Mouse (Mus musculus) ES-E14 (cell line): ENCODE results near the gene Csgalnact2. TPM values are rescaled to one million over a fixed set of nuclear protein-coding genes. Genes with fewer than 3 reads are reported as not detected.

Experiments
- DNase-seq: peaks from one replicate; pipeline ENCODE4 v3.0.0-alpha.2; 2013; ENCODE audit warnings: low read depth, low spot score
- H3K27ac ChIP-seq: 2 replicates; pipeline ENCODE4 v1.5.1; 2012; ENCODE audit warnings: low read depth, mild to moderate bottlenecking, low read length, moderate library complexity, mixed read lengths; ENCODE audit not compliant: poor library complexity, insufficient read depth, severe bottlenecking
- H3K36me3 ChIP-seq: 2 replicates; pipeline ENCODE4 v1.6.1; 2012; ENCODE audit warnings: mild to moderate bottlenecking, low read length, moderate library complexity, mixed read lengths; ENCODE audit not compliant: control insufficient read depth, poor library complexity, insufficient read depth, severe bottlenecking
- H3K4me1 ChIP-seq, 2 experiments: fragments of 150-350 bp in 1 of 2; sonication (generic) in 1 of 2; 2 replicates each; pipeline ENCODE4 v1.6.1; 2012; ENCODE audit warnings: low read length in 2 of 2, mild to moderate bottlenecking in 1 of 2, mixed read lengths in 1 of 2; ENCODE audit not compliant: control insufficient read depth in 2 of 2, insufficient read depth in 2 of 2, poor library complexity in 1 of 2
- H3K4me3 ChIP-seq, 2 experiments: fragments of 150-350 bp in 1 of 2; sonication (generic) in 1 of 2; 2 replicates each; pipeline ENCODE4 v1.5.1; 2012; ENCODE audit warnings: low read length in 2 of 2, low read depth in 1 of 2, mild to moderate bottlenecking in 1 of 2, mixed read lengths in 1 of 2; ENCODE audit not compliant: insufficient read depth in 1 of 2, poor library complexity in 1 of 2, severe bottlenecking in 1 of 2
- H3K9ac ChIP-seq: 2 replicates; pipeline ENCODE4 v1.6.1; 2012; ENCODE audit warnings: low read depth, mild to moderate bottlenecking, low read length, mixed read lengths; ENCODE audit not compliant: poor library complexity, insufficient read depth, severe bottlenecking
- H3K9me3 ChIP-seq: fragments of 150-350 bp; sonication (generic); 2 replicates; pipeline ENCODE4 v1.6.1; 2012; ENCODE audit warnings: low read depth, mild to moderate bottlenecking, low read length; ENCODE audit not compliant: control insufficient read depth, insufficient read depth
- CHD2 ChIP-seq: IDR thresholded peaks from 2 replicates; pipeline ENCODE4 v1.6.1; 2014; ENCODE audit warnings: mild to moderate bottlenecking, low read depth, low read length, inconsistent platforms
- HCFC1 ChIP-seq: IDR thresholded peaks from 2 replicates; pipeline ENCODE4 v1.6.1; 2012; ENCODE audit warnings: low read length, inconsistent platforms, borderline replicate concordance; ENCODE audit not compliant: insufficient read depth
- MAFK ChIP-seq: IDR thresholded peaks from 2 replicates; pipeline ENCODE4 v1.6.1; 2014; ENCODE audit warnings: mild to moderate bottlenecking, low read depth, low read length, inconsistent platforms; ENCODE audit not compliant: insufficient read depth
- ZC3H11A ChIP-seq: IDR thresholded peaks from 2 replicates; pipeline ENCODE4 v1.6.1; 2012; ENCODE audit warnings: low read depth, mild to moderate bottlenecking, inconsistent platforms, low read length, borderline replicate concordance
- ZNF384 ChIP-seq: IDR thresholded peaks from 2 replicates; pipeline ENCODE4 v1.6.1; 2012; ENCODE audit warnings: low read depth, low read length, inconsistent platforms
- in situ Hi-C, 2 experiments: fragments of 600-800 bp; cut with MboI; formaldehyde crosslinking; loops; one replicate each; pipeline ENCODE4 v1.15.1; 2025; ENCODE audit warnings: low sequenced_read_pairs in 2 of 2, inconsistent platforms in 1 of 2; ENCODE audit not compliant: unreplicated experiment in 2 of 2
- total RNA-seq: library from RNA; depleted of rRNA; stranded (reverse); fragments of 300-350 nt; gene quantifications from 2 replicates; pipeline ENCODE4 v1.2.3, GENCODE M21; 2012

The Csgalnact2 gene
- total RNA-seq, 1 experiment, result 9.1 TPM

DNA sequence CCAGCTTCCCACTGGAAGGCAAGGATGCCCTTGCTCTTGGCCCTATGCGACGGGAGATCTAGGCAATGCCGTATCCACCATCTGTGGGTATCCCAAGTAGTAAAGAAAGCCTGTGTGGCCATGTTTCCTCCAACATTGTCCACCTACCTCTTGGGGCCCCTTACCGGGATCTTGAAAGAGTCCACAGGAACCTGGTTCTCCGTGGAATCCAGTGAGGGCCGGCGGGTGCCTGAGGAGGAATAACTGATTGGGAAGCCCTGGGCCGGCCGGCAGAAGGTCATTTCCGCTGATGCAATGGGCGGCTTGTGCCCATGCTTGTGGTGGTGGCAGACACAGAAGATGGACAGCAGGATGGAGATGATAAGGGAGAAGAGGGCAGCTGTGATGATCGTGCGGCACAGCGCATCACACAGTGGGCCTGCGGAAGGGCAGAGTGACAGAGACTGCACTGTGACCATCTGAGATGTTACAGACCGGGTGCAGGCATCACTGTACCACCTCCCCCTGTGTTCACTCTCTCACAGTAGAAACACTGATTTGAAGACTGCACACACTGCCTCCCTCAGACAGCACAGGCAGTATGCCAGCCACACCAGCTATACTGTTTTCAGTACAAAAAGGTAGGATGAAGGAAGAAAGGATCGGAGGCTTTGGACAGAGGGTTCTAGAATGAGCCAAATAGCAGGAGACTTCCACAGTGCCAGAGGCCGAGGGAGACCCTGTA is 34.5 kb upstream of the Csgalnact2 start:
- DNase-seq, result no peak
- Histone ChIP-seq H3K4me3 (0 out of 4 replicates have a peak overlapping the region, but pooled peaks of 1 of the 2 experiments have one; percentile 35), H3K4me1 (no peaks in the 10 kb centered on the region), H3K27ac (no peak overlapping the region), H3K36me3 (no peaks in the 10 kb centered on the region), H3K9me3 (no peaks in the 10 kb centered on the region), H3K9ac (no peak overlapping the region)
- no peak for TF ChIP-seq ZC3H11A
- no peak for TF ChIP-seq ZNF384
- TF ChIP-seq MAFK, result no peak
- no peak for TF ChIP-seq CHD2
- no peak for TF ChIP-seq HCFC1
- in situ Hi-C loops, result no loop called here

- H3K9me3 ChIP-seq, result no peaks in the 10 kb centered on the region
- TF ChIP-seq ZC3H11A, result no peak
- no peak for TF ChIP-seq CHD2
- no peak for TF ChIP-seq MAFK
- no peak for TF ChIP-seq HCFC1
- no peak for TF ChIP-seq ZNF384
- no peak overlapping the region for H3K9ac ChIP-seq
- no peaks in the 10 kb centered on the region for H3K36me3 ChIP-seq
- DNase-seq, result no peak
- H3K4me1 ChIP-seq, result no peaks in the 10 kb centered on the region
- H3K4me3 ChIP-seq, result no peak overlapping the region
- H3K27ac ChIP-seq, result no peak overlapping the region
- in situ Hi-C loops, result no loop called here
These were observed 32.4 kb upstream of the Csgalnact2 start for GRCm38 (mm10) chr6:118171386-118171785.

DNA sequence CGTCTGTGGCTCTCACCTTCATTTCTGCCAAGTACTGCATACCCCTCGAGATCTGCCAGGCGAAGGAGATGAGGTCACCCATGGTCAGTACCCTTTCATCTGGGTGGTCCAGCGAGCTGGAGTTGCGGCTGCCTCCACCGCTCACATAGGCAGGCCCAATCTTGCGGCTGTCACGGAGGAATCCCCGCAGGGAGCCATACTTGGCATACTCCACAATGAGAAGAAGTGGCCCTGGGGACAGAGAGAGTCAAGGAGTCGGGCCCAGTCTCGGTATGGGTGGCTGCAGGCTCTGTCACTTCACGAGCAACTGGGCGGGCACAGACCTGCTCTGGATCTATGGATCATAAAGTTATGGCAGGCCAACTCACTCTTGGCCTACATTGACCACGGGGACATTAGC is 29.2 kb upstream of the Csgalnact2 start:
- no peaks in the 10 kb centered on the region for H3K4me1 ChIP-seq
- in situ Hi-C loops, result no loop called here
- DNase-seq, result no peak
- no peak overlapping the region for H3K9ac ChIP-seq
- no peak overlapping the region for H3K27ac ChIP-seq
- no peak overlapping the region for H3K4me3 ChIP-seq
- TF ChIP-seq CHD2, result no peak
- TF ChIP-seq MAFK, result no peak
- TF ChIP-seq ZNF384, result no peak
- no peaks in the 10 kb centered on the region for H3K36me3 ChIP-seq
- no peaks in the 10 kb centered on the region for H3K9me3 ChIP-seq

DNA sequence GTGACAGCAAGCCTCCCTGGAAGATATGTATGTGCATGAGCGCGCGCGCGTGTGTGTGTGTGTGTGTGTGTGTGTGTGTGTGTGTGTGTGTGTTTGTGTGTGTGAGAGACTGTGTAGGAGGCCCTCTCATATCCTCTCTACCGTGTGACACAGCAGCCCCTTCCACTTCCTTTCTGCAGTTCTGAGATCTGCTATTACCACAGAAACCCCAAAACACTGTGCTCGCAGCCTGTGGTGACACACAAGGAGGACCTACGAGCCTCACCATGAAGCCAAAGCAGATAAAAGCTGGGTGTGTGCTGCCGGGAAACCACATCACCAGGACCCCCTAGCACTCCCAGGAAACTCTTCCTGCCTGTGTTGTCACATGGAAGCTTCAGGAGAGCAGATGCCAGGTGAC is 28.1 kb upstream of the Csgalnact2 start:
- Histone ChIP-seq H3K4me3 (no peak overlapping the region), H3K4me1 (no peaks in the 10 kb centered on the region), H3K27ac (no peak overlapping the region), H3K36me3 (no peaks in the 10 kb centered on the region), H3K9ac (no peak overlapping the region), H3K9me3 (no peaks in the 10 kb centered on the region)
- in situ Hi-C loops, result no loop called here
- TF ChIP-seq ZC3H11A (no peak), ZNF384 (no peak), MAFK (no peak), CHD2 (no peak), HCFC1 (no peak)
- DNase-seq, result no peak

DNA sequence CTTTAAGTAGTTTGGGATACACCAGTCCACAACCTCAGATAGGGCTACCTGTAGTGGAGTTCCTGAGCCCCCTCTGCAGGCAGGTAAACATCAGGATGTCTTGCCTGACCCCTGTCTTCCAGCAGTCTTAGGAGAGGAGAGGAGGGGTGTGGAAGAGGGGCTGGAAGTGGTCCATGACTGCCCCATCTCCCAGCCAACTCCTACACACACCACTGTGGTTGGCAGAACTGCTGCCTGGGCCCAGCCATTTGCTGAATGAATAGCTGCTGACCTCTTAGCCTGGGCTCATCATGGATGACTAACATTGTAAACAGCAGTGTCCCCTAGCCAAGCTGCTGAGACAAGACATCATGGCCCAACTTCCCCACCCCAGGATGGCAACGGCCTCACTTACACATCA is 26.6 kb upstream of the Csgalnact2 start:
- H3K4me1 ChIP-seq, result no peaks in the 10 kb centered on the region
- in situ Hi-C loops, result no loop called here
- H3K27ac ChIP-seq, result no peak overlapping the region
- TF ChIP-seq MAFK, result no peak
- TF ChIP-seq ZNF384, result no peak
- no peak for TF ChIP-seq CHD2
- no peak for TF ChIP-seq ZC3H11A
- no peak for TF ChIP-seq HCFC1
- H3K9me3 ChIP-seq, result no peaks in the 10 kb centered on the region
- no peaks in the 10 kb centered on the region for H3K36me3 ChIP-seq
- no peak overlapping the region for H3K4me3 ChIP-seq
- no peak overlapping the region for H3K9ac ChIP-seq
- no peak for DNase-seq
